Mouse (Mus musculus) intestine, postnatal 0 days (tissue): ENCODE measurements around the gene Ccdc6. TPM values are rescaled to one million over a fixed set of nuclear protein-coding genes. Genes with fewer than 3 reads are reported as not detected.
A peak's percentile ranks its signal among the peaks of the same experiment; 100 is the strongest.

ENCODE experiments used
- ATAC-seq: fragments of 200-750 bp; cut with Nextera tagmentation; 2 replicates; pipeline ENCODE4 v1.8.0; 2017; ENCODE audit warnings: mild to moderate bottlenecking, moderate TSS enrichment, moderate library complexity
- H3K27ac ChIP-seq: fragments of 300-500 bp; sonication (generic); 2 replicates; pipeline ENCODE4 v1.5.1; 2014; ENCODE audit warnings: mild to moderate bottlenecking, low read depth, low read length, moderate library complexity
- H3K27me3 ChIP-seq: fragments of 300-500 bp; sonication (generic); replicated peaks from 2 replicates; pipeline ENCODE4 v1.6.1; 2014; ENCODE audit warnings: low read length, mixed read lengths; ENCODE audit not compliant: control insufficient read depth, insufficient read depth
- H3K36me3 ChIP-seq: fragments of 300-500 bp; sonication (generic); 2 replicates; pipeline ENCODE4 v1.6.1; 2014; ENCODE audit warnings: mild to moderate bottlenecking, moderate library complexity; ENCODE audit not compliant: control insufficient read depth, insufficient read depth
- H3K4me1 ChIP-seq: fragments of 300-500 bp; sonication (generic); replicated peaks from 2 replicates; pipeline ENCODE4 v1.6.1; 2014; ENCODE audit warnings: antibody characterized with exemption, low read length, mixed read lengths; ENCODE audit not compliant: control insufficient read depth, insufficient read depth
- H3K4me2 ChIP-seq: fragments of 300-500 bp; sonication (generic); replicated peaks from 2 replicates; pipeline ENCODE4 v1.6.1; 2014; ENCODE audit warnings: low read depth, mild to moderate bottlenecking, moderate library complexity
- H3K4me3 ChIP-seq: fragments of 300-500 bp; sonication (generic); 2 replicates; pipeline ENCODE4 v1.5.1; 2014; ENCODE audit warnings: low read depth, low read length
- H3K9ac ChIP-seq: fragments of 300-500 bp; sonication (generic); 2 replicates; pipeline ENCODE4 v1.6.1; 2014; ENCODE audit warnings: mild to moderate bottlenecking, low read depth, low read length
- H3K9me3 ChIP-seq: fragments of 300-500 bp; sonication (generic); 2 replicates; pipeline ENCODE4 v1.6.1; 2016; ENCODE audit warnings: mixed run types; ENCODE audit not compliant: control insufficient read depth
- CTCF ChIP-seq: sonication (generic); IDR thresholded peaks from 2 replicates; pipeline ENCODE4 v1.5.1; 2016; ENCODE audit warnings: low read depth, mild to moderate bottlenecking, control low read depth, antibody characterized with exemption, moderate library complexity
- WGBS: fragments of 180-500 bp; shearing (Covaris S2); extraction: QIAGEN DNeasy Blood & Tissue Kit; methylation state at CpG from one replicate; pipeline ENCODE4 v1.1.7; 2014; 5-methylcytosine and 5-hydroxymethylcytosine counted together
- polyA plus RNA-seq: library from polyadenylated mRNA; unstranded; fragments of >200 nt; fragmentation: Nextera tagmentation; extraction: Ambion mirVana; gene quantifications from 2 replicates; pipeline ENCODE4 v1.2.1, GENCODE M21; 2015

Ccdc6 gene
- polyA plus RNA-seq, 1 experiment from 2014 or later: 8.7 TPM

DNA sequence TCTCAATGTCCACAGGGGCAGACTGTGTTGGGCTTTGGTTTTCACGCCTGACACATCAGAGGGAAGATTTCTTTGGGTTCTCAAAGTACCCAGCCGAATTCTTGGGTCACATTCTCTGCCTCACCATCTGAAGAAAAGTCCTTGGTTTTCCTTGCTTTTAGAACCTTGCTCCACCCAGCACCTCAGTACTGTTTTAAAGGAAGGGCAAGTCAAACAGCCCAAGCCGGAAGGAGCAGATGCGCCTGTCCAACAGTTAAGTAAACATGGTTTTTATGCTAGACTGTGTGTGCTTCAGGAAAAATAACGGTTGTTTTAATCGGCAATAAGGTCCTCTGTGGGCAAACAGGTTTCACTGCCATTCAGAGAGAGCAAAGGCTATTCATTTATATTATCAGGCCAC, 101.1 kb downstream of the Ccdc6 start:
- no peak overlapping the region for H3K27ac ChIP-seq
- H3K9me3 ChIP-seq: no peaks in the 10 kb centered on the region
- H3K4me2 ChIP-seq: no peak overlapping the region
- no peak overlapping the region for H3K4me3 ChIP-seq
- no peak for ATAC-seq
- H3K4me1 ChIP-seq: no peaks in the 10 kb centered on the region
- 27% methylated on average over 6 of the region's 6 CpGs for WGBS
- H3K36me3 ChIP-seq: no peaks in the 10 kb centered on the region
- H3K27me3 ChIP-seq: no peaks in the 10 kb centered on the region
- TF ChIP-seq CTCF: no peak
- H3K9ac ChIP-seq: no peak overlapping the region

DNA sequence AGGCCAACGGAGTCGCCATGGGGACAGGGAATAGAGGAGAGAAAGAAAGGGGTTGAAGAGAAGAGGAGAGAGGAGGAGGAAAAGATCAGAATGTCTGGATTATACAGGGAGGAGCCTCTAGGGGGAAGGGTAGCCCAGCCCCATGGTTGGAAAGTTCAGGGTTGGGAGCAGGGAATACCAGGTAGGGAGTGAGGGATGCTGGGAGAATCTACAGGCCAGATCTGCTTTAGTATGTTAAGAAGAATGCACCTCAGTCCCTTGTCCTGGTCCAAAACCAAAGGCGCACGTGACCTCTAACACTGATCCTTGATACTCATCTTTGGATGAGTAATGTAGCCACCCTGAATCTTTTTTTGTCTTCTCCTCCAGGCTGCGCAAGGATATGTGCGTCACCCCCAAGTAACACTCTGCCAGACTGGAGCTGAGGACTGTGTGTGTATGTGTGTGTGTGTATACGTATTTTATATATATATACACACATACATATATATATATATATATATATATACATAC, 102.1 kb downstream of the Ccdc6 start:
- no peaks in the 10 kb centered on the region for H3K9me3 ChIP-seq
- no peak for TF ChIP-seq CTCF
- H3K9ac ChIP-seq: no peak overlapping the region
- H3K4me1 ChIP-seq: no peaks in the 10 kb centered on the region
- H3K36me3 ChIP-seq: no peaks in the 10 kb centered on the region
- 91% methylated on average over 7 of the region's 7 CpGs for WGBS
- ATAC-seq: no peak
- H3K27ac ChIP-seq: no peak overlapping the region
- H3K4me2 ChIP-seq: no peak overlapping the region
- no peak overlapping the region for H3K4me3 ChIP-seq
- H3K27me3 ChIP-seq: no peaks in the 10 kb centered on the region

DNA sequence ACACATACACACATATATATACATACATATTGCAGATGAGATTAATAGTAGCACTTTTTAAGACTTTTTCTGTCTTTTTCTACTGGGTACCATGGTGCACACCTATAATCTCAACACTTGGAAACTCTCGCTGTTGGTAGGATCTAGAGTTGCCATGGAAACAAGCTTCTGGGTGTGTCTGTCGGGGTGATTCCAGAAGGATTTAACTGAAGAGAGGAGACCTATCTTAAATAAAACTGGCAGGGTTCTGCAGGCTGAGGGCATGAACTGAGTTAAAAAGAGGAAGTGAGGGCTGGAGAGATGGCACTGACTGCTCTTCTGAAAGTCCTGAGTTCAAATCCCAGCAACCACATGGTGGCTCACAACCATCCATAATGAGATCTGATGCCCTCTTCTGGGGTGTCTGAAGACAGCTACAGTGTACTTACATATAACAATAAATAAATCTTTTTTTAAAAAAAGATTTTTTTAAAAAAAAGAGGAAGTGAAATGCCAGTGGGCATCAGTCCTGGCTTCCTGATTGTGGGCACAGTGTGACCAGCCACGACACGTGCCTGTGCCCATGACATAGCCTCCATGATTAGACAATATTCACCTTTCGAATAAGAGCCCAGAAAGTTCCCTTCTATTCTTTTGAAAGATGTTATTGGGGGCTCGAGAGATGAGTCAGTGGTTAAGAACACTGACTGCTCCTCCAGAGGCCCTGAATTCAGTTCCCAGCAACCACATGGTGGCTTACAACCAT, 102.7 kb downstream of the Ccdc6 start:
- Histone ChIP-seq H3K4me3 (no peak overlapping the region), H3K36me3 (no peaks in the 10 kb centered on the region), H3K4me2 (no peak overlapping the region), H3K9me3 (no peaks in the 10 kb centered on the region), H3K4me1 (no peaks in the 10 kb centered on the region), H3K27me3 (no peaks in the 10 kb centered on the region), H3K9ac (no peak overlapping the region), H3K27ac (no peak overlapping the region)
- 84% methylated on average over 6 of the region's 6 CpGs for WGBS
- no peak for ATAC-seq
- TF ChIP-seq CTCF: no peak

DNA sequence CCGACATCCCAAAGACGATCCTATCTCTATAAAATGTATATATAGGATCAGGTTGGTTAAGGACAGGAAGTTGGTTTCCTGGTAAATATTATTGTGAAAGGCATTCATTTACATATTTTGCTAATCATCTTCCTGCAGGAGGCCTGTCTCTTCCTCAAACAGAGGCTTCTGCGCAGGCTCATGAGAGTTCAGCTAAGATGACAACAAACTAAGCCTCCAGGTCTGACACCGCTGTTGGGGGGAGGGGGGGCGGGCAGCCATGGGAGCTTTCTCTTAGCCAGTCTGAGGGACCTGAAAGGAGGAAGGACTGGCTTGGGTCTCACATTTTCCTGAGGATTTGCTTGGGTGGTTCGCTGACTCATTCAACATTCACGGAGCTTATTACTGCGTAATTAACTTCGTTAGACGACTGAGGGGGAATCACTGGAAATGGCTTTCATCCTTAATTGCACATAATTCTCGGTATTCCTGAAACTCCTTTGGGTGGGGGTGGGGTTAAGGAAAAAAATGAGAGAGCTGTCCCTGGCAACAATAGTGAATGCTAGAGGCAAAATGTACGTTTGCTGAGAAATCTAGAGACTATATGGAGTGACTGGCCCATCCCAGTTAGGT, 104.1 kb downstream of the Ccdc6 start:
- Histone ChIP-seq H3K27me3 (no peaks in the 10 kb centered on the region), H3K9ac (no peak overlapping the region), H3K27ac (no peak overlapping the region), H3K9me3 (no peaks in the 10 kb centered on the region), H3K4me1 (no peaks in the 10 kb centered on the region), H3K4me3 (no peak overlapping the region), H3K36me3 (no peaks in the 10 kb centered on the region), H3K4me2 (no peak overlapping the region)
- WGBS: 71% methylated on average over 12 of the region's 12 CpGs
- ATAC-seq: no peak
- no peak for TF ChIP-seq CTCF

DNA sequence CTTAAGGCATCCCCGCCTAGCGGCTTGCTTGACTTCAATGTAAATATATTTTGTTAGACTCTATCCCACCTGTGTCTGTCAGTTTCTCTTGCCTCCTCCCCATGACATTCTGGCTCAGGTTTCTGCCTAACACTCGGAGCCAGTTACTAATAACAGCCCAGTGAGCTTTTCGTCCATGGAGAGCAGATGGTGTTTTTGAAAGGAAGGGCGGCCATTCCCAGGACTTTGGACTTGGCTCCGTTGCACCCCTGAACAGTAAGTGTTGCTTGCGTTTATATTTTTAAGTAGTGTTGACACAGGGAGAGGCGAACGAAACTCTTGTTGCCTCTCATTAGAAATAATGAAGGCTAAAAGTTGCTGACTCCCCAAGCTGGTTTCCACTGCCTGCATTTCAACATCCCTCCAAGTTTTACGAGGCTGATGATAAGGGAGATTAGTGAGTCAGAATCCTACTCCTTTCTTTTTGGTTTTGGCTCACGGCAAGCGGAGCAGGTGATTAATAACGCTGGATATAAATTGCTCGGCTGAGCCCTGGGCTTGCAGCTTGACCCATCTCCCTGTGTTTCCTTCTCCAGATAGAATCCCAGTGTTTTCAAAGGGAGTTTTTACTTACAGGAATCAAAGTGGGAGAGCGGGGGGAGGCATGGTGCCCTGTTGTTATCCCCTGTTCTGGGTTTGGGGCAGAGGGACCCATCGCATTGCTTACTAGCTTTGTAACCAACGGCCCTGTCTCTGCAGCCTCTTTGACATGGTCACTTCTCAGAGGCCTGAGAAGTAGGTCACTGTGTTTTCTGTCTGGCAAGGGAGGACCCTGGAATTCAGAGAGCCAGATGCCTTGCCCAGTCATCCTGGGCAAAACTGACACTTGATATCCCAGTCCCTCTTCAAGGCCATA, 107.8 kb downstream of the Ccdc6 start, which contains the start of gene Mrln:
Gene Mrln (plus strand): TSS at position 160 of the 895 bp plus-strand sequence.
- 27% methylated on average over 17 of the region's 17 CpGs for WGBS
- Histone ChIP-seq H3K9me3 (no peaks in the 10 kb centered on the region), H3K4me1 (no peaks in the 10 kb centered on the region), H3K36me3 (no peaks in the 10 kb centered on the region), H3K4me2 (peak within 1 kb of the TSS; percentile 51), H3K27me3 (no peaks in the 10 kb centered on the region), H3K9ac (no peak within 1 kb of the TSS), H3K27ac (no peak within 1 kb of the TSS), H3K4me3 (no peak within 1 kb of the TSS)
- ATAC-seq: peak; percentile 66
- no peak for TF ChIP-seq CTCF

DNA sequence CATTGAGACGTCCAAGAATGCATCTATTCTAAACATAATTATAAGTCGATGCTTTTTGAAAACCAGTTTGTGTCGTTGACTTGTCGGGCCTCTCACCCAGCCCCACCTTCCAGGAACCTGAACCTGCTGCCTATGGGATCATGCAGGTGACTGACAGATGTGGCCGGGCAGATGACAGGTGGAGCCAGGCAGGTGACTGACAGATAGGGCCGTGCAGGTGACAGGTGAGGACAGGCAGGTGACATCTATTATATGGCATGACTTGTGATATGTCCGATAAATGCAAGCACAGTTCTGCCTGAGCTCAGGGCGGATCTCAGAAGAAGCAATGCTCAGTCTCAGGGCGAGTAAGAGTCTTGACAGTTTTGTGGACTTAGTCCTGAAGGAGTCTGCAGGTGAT, 114.4 kb downstream of the Ccdc6 start:
- no peaks in the 10 kb centered on the region for H3K36me3 ChIP-seq
- no peaks in the 10 kb centered on the region for H3K4me1 ChIP-seq
- ATAC-seq: peak; percentile 78
- H3K9me3 ChIP-seq: no peaks in the 10 kb centered on the region
- no peak overlapping the region for H3K27ac ChIP-seq
- H3K4me3 ChIP-seq: no peak overlapping the region
- H3K9ac ChIP-seq: no peak overlapping the region
- 35% methylated on average over 9 of the region's 9 CpGs for WGBS
- no peak for TF ChIP-seq CTCF
- H3K4me2 ChIP-seq: no peak overlapping the region
- no peaks in the 10 kb centered on the region for H3K27me3 ChIP-seq
